Mouse (Mus musculus) left cerebral cortex, adult 11 months (tissue): Measurements from ENCODE around the gene Olfr287.
A peak's percentile ranks its signal among the peaks of the same experiment; 100 is the strongest.

Experiments used
- DNase-seq: peaks from one replicate; pipeline ENCODE4 v3.0.0; 2022; ENCODE audit warnings: low spot score

Olfr287 gene

DNA sequence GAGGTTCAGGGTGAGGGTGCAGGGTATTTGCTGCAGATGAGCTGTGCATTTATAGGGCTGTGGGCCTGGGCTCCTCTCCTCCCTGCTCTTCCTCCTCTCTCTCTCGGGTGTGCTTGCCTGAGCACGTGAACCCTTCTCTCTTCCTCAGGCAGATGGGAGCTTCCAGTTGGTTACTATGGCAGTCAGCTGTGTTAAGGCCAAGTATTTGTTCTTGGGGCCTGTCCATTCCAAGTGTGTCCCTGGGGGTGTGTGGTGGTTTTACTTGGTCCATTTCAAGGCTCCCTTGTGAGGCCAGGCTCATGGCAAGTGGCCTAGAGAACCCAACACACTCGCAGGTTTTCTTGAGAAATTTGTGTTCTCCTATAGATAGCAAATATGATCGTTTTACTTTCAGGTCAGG lies at the start of gene Olfr287, which contains the start of gene Gm44579:
Gene Olfr287, minus strand, starts transcription at position 180 of the 400 bp plus-strand sequence.
Gene Gm44579, minus strand, starts transcription at position 101 of the 400 bp plus-strand sequence.
- DNase-seq = no peak

DNA sequence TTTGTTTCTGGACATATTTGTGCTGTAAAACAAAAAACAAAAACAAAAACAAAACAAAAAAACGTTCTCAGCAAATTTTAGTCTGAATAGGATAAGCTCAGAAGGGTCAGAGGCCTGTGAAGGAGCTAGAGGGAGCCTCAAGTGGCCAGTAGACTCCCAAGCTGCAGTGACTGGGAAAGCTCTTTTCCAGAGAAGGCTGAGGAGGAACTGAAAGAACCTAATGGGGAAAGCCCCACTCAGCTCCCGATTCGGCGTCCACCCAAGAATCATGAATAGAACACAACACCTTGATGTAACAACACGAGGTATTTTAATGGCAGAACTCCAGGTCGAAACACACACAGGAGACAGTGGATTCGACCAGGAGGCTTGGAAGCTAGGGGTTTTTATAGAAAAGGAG lies 36.9 kb upstream of the Olfr287 start:
- no peak for DNase-seq

DNA sequence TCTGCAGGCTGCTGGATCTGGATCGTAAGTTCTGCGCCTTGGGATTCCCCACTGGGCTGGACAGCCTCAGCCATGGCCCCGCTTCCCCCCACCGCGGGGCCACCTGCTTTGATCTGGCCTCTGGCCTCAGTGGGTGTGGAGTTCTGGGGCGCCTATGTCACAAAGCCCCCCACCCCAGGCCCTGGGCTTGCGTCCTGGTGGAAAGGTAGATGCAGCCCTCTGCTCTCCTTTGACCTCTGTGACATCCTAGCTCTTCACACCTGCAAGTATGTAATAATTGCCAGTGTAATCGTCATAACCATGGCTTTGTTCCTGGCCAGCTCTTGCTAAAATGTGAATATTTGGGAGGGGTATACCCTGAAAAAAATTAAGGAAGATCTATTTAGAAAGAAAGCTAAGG lies 36.3 kb upstream of the Olfr287 start, which contains the start of gene H1fnt:
Gene H1fnt, minus strand, starts transcription at position 101 of the 400 bp plus-strand sequence.
- no peak for DNase-seq

DNA sequence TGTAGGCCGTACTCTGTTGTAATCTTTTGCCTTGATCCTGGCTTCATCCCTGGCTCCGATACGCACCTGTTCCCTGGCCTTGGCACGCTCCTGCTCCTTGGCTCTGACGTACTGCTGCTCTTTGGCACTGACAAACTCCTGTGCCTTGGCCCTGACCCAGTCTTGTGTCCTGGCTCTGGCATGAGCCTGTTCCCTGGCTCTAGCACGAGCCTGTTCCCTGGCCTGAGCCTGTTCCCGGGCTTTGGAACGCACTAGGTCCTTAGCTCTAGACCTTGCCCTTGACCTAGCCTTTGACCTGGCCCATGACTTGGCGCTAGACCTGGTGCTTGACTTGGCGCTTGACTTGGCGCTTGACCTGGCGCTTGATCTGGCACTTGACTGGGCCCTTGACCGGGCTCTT lies 35.4 kb upstream of the Olfr287 start:
- DNase-seq = no peak

DNA sequence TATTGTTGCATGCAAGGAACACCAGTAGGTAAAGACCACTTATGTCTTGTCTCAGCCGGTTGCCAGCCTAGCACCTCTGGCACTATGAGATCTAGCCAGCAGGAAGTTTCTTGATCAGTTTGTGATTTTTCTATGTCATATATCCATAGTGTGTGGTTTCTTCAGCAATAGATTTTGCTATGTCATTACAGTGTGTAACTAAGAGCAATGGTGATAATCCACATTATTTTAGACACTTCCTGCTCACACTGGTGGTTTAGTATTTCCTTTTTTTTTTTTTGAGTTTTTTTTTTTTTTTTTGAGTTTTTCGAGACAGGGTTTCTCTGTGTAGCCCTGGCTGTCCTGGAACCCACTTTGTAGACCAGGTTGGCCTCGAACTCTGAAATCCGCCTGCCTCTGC lies 14.6 kb upstream of the Olfr287 start:
- DNase-seq = no peak

DNA sequence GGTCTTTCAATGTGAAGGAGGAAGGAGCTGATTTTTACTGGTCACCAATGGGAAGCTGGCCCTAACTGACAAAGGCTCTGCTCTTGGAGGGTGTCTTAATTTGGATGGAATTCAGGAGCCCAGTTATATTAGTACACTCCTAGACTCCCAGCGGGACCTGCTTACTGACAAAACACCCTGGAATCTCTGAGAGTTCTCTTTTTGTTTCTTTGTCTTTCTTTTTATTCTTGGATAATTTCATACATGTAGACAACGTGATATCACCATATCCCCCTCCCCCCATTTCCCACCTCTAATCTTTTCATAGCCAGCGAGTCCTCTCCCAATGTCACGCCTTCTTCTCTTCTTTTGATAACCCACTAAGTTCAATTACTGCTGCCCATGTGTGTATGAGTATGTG lies 13.5 kb upstream of the Olfr287 start, which contains the start of gene Olfr286:
Gene Olfr286, minus strand, starts transcription at position 101 of the 400 bp plus-strand sequence.
- no peak for DNase-seq

DNA sequence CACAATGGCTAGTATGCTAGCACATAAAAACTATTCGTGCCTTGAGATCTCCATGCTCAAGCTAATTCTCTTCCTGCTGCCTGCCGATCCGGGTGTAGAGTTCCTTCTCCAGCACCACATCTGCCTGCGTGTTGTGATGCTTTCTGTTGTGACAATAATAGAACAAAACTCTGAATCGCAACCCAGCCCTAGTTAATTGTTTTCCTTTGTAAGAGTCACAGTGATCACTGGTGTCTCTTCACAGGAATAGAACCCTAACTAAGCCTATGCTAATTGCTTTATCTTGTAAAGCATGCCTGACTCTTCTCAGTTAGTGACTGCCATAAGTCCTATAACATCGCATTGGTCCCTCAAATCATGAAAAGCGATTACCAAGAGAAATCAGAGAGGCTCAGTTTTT lies 5.2 kb upstream of the Olfr287 start:
- no peak for DNase-seq

DNA sequence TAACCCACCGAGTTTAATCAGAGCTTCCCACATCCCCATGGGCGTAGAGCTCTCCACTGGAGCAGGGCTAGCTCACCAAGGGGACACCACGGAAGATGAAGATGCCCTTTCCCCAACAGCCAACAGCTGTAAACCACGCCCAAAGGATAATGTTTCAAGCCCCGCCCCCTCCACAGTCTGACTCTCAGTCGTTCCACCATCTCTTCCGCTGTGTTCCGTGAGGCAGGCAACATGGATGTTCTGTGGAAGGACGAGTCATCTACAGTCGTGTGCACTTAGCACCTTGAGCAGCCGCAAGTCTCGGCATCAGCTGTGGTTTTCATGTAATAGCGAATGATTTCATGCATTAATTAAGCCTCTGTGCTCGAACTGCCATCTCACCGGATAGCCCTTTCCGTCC lies 4.8 kb upstream of the Olfr287 start:
- no peak for DNase-seq

DNA sequence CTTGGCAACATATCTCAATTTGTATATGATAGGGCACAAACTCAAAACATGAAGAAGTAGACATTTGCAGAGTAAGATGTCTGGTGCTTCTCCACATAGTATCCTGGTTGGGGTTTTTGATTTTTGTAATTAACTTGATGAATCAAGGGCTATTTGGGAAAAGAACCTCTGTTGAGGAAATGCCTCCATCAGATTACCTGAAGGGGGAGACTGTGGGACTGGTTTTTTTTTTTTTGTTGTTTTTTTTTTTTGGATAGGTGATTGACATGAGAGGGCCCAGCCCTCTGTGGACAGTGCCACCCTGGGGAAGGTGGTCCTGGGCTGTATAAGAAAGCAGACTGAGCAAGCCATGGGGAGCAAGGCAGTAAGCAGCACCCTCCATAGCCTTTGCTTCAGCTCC lies 1.5 kb upstream of the Olfr287 start:
- DNase-seq = no peak

DNA sequence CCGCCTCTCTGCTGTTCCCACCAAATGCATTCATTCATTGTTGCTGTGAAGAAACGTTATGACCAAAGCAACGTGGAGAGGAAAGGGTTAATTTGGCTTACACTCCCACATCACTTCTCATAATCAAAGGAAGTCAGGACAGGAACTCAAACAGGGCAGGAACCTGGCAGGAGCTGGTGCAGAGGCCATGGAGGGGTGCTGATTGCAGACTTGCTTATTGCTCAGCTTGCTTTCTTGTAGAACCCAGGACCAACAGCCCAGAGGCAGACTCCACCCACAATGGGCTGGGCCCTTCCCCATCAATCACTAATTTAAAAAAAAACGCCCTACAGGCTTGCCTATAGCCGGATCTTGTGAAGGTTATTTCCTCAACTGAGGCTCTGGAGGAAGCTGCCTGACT lies 6.7 kb downstream of the Olfr287 start:
- DNase-seq = no peak

DNA sequence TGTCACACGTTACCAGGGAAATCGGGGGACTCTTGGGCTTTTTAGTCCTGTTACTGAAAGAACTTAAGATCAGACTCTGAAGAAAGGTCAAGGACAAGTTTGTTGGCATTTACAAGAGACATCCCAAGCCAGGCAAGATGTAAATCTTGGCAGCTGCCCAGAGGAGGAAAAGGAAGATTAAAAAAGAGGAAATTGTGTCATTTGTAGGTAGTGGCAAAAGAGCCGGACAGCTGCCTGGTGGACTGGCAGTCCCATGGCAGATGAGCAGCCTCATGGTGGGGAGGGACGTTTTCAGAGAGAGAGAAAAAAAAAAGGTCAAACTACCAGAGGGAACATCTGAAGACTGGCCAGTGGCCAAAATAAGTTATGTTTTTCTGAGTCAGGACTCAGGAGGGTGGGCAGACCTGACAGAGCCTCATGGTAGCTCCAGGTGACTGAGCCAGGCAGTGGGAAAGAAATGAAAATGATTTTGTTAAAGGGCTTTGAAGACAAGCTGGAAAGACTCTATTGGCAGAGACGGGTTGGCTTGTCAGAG lies 7.5 kb downstream of the Olfr287 start:
- DNase-seq = no peak

DNA sequence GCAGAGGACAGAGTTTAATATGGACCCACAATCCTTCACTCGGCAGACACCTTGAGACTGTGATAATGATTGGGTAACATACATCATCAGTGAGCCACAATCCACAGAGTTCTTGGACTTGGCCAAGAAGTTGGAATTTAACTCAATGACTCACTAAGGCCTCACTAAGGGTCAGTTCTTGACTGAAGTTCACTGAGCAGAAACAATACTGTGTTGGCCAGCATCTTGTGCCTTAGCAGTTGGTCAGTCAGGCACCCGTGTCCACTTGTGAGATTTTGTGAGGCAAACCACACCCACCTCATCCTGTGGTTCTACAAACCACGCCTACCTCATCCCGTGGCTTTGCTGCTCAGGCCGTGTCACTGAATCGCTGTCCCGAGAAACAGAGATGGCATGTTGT lies 11.2 kb downstream of the Olfr287 start:
- DNase-seq = no peak

DNA sequence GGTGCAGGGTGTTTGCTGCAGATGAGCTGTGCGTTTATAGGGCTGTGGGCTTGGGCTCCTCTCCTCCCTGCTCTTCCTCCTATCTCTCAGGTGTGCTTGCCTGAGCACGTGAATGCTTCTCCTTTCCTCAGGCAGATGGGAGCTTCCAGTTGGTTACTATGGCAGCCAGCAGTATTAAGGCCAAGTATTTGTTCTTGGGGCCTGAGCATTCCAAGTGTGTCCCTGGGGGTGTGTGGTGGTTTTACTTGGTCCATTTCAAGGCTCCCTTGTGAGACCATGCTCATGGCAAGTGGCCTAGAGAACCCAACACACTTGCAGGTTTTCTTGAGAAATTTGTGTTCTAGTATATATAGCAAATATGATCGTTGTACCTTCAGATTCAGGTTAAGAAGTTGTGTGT lies 25.4 kb downstream of the Olfr287 start, which contains the start of gene Olfr288:
Gene Olfr288, minus strand, starts transcription at position 101 of the 400 bp plus-strand sequence.
- no peak for DNase-seq

DNA sequence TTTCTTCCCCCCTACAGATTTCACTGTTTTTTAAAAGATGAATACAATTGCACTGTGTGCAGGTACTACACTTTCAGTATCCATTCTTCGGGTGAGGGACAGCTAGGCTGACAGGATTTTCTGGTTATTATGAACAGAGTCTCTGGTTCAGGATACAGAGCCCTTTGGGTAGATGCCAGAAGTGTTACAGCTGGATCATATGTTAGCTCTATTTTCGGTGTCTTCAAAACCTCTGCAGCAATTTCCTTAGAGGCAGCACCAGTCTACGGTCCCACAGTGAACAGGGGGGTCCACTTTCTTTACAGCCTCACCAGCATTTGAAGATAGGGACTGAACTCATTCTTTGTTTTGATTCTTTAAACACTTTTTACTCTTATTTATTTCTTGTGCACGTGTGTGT lies 36.4 kb downstream of the Olfr287 start:
- no peak for DNase-seq

DNA sequence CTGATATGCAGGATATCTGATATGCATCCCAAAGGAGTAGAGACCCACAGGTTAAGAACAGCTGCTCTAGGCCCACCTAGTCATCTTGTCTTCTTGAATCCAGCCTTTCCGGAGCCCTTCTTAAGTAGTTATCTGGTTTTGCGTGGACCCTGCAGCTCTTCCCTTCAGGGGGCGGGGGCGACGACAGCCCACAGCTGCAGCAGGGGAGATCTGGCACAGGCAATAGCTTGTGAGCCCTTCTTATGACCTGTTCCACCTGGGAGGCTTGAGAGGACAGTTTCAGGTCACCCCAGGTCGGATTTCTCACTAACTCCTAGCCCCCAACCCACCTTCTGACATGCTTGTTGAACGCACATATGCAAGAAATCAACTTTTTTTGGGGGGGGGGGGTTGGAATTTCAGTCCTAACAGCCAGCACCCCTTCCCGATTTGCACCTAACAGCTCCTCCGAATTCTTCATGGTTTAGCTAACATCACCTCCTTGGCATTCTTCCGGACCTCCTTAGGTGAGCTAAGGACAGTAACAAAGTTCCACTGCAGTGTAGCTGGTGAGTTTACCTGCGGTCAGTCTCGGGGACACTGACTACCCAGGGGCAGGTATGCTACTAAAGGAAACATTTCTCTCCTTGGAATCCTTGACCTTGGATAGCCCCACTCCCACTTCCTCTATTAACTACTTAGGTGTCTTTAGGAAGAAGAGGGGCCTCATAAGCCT lies 38.8 kb downstream of the Olfr287 start:
- no peak for DNase-seq

DNA sequence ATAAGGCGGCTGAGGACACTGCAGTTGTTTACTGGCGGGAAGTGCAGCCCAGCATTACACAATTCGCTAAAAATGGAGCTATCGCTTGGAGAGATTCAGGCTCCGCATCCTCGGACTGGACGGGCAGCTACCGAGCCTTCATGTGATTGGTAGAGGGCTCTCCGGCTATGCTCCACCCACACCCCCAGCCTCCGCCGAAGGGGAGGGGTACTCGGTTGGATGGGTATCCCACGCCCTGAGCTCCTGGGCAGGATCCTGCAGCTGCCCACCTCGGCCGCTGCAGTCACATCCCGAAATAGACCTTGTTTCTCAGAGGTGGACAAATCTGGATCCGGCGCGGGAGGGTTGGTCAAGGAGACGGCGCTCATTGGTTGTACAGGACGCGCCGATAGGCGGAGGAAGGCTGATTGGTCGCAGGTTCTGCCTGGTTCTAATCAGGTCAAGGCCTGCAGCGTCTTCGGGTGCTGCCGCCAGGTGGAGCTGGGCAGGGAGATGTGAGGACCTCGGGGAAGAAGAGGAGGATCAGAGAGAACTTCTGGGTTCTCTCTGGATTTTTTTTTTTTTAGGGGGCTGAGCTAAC lies 39.6 kb downstream of the Olfr287 start:
- peak; percentile 91 for DNase-seq

DNA sequence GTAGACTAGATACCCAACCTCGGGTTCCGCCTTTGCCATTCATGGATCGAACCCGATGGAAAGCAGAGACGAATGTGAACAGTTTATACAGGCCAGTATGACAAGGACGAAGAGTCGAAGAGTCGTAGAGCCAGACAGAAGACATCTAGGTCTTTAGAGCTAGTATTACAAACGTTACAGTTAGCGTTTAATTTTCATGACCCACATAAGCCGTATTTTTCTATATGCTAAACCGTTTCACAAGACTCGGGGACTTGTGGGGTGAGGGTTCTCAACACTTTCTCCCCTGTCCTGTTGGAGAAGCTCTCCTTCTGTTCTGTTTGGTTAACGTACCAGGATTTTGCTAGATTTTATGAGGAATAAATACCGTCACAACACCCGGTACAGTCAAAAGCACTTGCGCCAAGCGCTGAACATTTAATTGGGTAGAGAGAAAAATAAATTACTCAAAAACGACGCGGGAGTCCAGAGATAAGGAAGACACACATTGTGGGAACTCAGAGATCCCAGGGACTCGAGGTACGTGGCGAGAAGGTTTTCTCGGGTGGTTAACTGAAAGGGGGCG lies 40.2 kb downstream of the Olfr287 start:
- DNase-seq = no peak

DNA sequence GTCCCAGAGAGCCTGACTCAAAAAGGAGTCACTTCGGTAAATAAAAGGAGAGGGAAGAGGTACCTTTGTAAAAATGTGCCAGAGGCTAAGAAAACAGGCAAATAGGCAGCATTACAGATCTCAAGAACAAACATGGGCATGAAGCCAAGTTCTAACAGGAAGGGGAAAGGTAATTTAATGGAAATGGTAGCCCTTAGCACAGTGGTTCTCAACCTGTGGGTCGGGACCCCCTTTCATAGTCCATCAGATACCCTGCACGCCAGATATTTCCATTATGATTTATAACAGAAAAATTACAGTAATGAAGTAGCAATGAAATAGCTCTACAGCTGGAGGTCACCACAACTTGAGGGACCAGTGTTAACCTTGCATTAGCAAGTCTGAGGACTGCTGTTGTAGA lies 43.5 kb downstream of the Olfr287 start:
- no peak for DNase-seq

DNA sequence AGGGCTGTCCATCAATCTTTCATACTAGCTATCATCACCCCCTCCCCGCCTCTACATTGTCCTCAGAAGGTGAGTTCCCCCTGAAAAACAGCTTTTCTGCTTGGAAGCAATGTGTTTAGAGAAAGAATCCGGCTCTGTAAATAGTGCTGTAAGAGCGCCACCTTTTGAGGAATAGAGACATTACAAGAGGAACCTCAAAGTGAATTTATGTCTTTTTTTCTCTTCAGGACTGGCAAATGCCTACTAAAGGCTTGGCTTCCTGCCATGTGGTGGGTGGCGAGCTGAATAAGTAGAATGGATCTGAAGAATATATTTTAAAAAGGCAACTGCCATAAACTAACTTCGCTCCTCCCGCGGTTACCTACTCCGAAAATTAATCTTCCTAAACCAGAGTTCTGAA lies 47.0 kb downstream of the Olfr287 start:
- DNase-seq = peak; percentile 82

DNA sequence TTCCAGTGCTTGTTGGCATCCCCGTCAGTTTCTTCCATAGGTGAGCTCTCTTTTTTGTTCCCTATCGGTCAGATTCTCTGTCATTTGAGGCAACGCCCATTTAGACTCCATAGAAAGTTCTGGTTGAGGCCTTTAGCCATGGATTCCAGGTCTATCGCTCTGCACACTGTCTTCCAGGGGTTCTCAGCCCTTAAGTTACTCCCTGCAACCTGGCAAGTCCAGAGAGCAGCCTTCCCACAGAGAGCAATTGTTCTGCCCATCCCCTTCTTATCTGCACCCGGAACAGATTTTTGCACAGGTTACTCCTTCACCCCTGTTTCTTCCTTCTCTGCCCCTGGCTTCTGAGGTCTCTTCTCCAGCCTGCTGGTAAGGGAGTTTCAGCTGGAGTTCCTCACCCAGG lies 48.7 kb downstream of the Olfr287 start:
- no peak for DNase-seq

DNA sequence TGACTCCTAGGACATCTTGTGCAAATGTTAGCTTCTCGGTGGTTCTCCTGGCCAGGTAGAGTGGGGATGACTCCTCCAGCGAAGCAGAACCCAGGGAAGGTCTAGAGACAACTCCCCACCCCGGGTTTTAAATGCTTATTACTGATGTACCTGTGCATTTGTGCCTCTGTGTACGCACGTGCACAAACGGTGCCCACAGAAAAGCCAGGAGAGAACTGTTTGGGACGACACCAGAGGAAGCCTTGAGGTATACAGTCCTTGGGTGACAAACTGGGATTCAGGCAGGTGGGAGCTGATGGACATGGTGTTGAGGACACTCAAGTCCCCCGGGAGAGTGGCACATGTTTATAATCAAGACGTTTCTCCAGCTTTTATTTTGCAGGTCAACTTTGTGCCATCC lies 49.9 kb downstream of the Olfr287 start:
- DNase-seq = no peak

DNA sequence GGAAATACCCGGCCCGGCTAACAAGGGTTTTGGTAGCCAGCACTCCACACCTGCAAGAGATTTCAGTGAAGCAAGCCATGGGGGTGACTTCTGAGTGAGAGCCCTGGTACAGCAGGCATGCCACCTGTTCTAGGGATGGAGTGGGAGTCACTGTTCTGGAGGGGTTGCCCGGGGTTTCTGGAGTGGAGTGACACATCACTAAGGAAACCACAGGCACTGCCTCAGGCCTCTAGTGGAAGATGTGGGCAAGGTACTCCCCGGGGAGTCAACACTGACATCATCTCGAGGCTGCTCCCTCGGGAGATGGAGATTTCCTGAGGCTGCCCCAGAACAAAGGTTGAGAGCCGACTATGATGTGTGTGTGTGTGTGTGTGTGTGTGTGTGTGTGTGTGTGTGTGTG lies 50.5 kb downstream of the Olfr287 start:
- DNase-seq = peak; percentile 56

DNA sequence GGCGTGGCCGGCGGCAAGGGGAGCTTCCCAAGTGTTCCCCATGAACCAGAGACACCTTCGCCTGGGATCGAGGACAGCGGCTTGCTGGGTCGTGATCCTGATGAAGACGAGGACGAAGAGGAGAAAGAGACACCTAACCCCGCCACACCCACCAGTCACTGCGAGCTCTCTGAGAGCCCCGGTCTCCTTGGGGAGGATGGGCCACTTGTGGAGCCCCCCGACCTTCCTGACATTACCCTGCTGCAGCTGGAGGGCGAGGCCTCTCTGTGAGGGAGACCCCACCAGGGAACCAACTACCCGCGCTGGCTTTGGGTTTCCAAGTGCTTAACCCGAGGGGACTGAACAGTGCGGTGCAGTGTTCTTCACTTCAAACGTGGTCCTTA lies 52.2 kb downstream of the Olfr287 start:
- no peak for DNase-seq
